Comparison of ENCODE assay signal across 19 mouse cellular contexts in the genomic region with DNA sequence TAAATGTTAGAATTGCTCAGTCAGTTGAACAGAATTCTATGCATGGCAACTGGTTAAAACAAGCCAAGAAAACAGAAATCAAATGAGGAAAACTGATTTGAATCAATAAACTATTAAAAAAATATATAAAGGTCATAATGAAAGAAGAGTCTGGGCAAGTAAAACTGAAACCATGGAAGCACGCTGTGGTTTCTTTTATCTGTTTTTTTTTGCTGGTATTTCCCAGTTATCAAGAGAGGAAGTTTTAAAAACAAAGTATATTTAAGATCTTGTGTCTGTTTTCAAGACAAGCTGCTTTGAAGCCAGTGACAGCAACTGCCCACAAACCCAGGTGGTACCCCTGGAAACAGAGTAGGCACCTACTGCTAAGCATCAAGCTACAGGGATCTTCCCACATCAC. TPM values are rescaled to one million over a fixed set of nuclear protein-coding genes. Genes with fewer than 3 reads are reported as not detected.
"Had no signal": no experiment of that assay in that cellular context is flagged by ENCODE, and none has a peak within 500 bp of the region (broad histone marks: within the 10 kb centered on the region; RNA-seq: fewer than 3 reads in every experiment).

No protein-coding gene starts in this region.

- H3K9me3 ChIP-seq: neural tube, embryonic 12.5 days; neural tube, embryonic 13.5 days; neural tube, embryonic 15.5 days; stomach, embryonic 15.5 days had no signal

- H3K27me3 ChIP-seq: neural tube, embryonic 12.5 days; neural tube, embryonic 13.5 days; neural tube, embryonic 15.5 days; stomach, embryonic 15.5 days had no signal

- H3K9ac ChIP-seq: neural tube, embryonic 12.5 days; neural tube, embryonic 13.5 days; neural tube, embryonic 15.5 days; stomach, embryonic 15.5 days had no signal

- H3K4me3 ChIP-seq: neural tube, embryonic 12.5 days; neural tube, embryonic 13.5 days; neural tube, embryonic 15.5 days; stomach, embryonic 15.5 days had no signal

- H3K27ac ChIP-seq: neural tube, embryonic 12.5 days; neural tube, embryonic 13.5 days; neural tube, embryonic 15.5 days; stomach, embryonic 15.5 days; stomach, postnatal 0 days had no signal

- H3K4me2 ChIP-seq: neural tube, embryonic 12.5 days; neural tube, embryonic 13.5 days; neural tube, embryonic 15.5 days; stomach, embryonic 15.5 days had no signal

- H3K4me1 ChIP-seq: neural tube, embryonic 12.5 days; neural tube, embryonic 13.5 days; neural tube, embryonic 15.5 days; stomach, embryonic 15.5 days had no signal

- DNase-seq: retina, postnatal 1 day; right cerebral cortex, adult 18-20 months; right cerebral cortex, postnatal 14 days; right cerebral cortex, postnatal 25 days; right cerebral cortex, postnatal 4 days; spleen, adult 18-20 months; thymus, adult 18-20 months; thymus, adult 2 months; thymus, postnatal 14 days; thymus, postnatal 25 days; thymus, postnatal 36 days; thymus, postnatal 4 days had no signal

RNA-seq across cellular contexts. Expression of a gene that starts 52.6 kb away (rescaled TPM):
- polyA plus RNA-seq: spleen, adult 2 months; testis, adult 2 months had no signal
